Mouse (Mus musculus) brain, embryonic 14.5 days (tissue): ENCODE results near the gene Zap70.

ENCODE experiments used
- CTCF ChIP-seq: fragments of 200-500 bp; IDR thresholded peaks from 2 replicates; pipeline ENCODE4 v1.5.1; 2012; ENCODE audit warnings: inconsistent platforms, mild to moderate bottlenecking, moderate library complexity, borderline replicate concordance; ENCODE audit not compliant: insufficient read depth, insufficient read length; ENCODE audit errors: extremely low read depth
- POLR2A ChIP-seq: fragments of 200-500 bp; IDR thresholded peaks from 2 replicates; pipeline ENCODE4 v1.6.1; 2012; ENCODE audit warnings: mild to moderate bottlenecking, inconsistent platforms, borderline replicate concordance; ENCODE audit not compliant: poor library complexity, insufficient read depth, insufficient read length, severe bottlenecking; ENCODE audit errors: extremely low read depth

DNA sequence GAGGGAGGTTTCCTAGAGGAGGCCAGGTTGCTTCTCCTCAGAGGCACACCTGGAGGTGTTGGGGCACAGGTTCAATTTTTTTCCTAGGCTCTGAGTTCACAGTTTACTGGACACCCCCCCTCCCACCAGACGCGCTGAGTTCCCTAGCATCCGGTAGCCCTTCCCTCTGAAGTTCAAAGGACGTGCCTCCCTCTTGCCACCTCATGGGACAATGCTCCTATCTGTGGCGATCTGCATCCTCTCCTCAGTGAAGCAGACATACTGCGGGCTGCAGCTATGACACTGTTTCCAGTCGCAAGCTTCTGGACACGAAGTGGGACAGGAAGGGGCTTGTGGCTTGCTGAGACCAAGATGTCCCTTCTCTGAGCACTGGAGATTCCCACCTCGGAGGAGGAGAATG lies 1.2 kb upstream of the Zap70 start:
- TF ChIP-seq POLR2A (no peak), CTCF (no peak)
